Mouse (Mus musculus) c-Kit-negative CD71-positive TER-119-positive erythroid progenitor cells, embryonic 14.5 days (primary cell): ENCODE data around the gene Cd3g.
A peak's percentile ranks its signal among the peaks of the same experiment; 100 is the strongest.

Source experiments
- DNase-seq: peaks from one replicate; pipeline ENCODE4 v3.0.0-alpha.2; 2013; ENCODE audit warnings: low read depth, low spot score

Gene Cd3g

DNA sequence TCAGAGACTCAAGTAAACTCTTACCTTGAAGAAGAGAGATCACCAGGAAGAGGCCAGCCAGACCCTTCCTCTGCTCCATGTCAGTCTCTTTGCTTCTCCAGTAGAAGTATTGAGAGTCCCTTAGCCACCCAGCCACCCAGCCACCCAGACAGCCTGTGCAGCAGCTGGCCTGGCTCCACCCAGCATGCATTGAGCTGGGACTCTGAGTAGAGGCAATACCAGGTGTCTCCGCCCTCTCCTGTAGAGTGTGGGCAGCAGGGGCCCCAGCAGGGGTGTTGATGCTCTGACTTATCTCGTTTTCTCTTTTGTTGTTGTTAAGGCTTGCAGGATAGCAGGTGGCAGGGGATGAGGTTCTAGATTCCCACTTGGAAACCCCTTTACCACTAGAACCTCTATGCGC, at the start of gene Cd3g:
Gene Cd3g (minus strand): TSS at position 190 of the 400 bp plus-strand sequence.
- no peak for DNase-seq

DNA sequence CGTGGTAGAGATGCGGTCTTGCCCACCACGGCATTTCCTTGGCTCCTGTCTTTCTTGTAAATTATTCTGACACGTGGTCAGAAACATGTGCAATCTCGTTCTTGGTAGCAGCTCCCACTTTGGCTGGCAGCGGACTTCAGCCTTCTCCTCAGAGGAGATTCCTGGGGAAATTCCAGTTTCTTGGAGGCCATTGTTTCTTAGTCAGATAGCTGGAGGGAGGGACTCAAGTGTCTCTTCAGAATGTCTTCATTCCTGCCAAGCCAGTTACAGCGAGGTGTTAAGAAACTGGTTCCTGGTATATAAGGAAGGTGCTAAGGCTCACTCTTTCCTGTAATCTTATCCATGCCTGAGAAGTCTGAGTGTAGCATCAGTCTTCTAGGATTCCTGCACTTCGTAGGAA, 47.1 kb upstream of the Cd3g start:
- DNase-seq: no peak

DNA sequence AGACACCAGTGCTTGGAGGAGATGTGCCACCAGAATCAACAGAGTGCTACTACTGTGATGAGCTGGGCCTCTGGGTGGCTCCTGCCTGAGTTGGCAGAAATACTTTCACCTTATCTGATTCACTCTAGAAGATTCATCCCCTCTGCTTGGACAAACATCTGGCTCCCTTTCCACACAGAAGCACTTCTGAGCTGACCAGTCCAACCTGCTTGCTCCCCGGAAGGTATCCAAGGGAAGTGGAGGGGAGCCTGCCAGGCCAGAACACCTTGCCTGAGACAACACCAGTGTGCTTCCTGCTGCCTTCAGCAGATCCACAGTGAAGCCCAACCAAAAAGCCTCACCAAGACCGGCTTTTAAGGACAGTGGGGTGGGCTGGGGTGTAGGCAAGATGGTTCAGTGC, 44.0 kb upstream of the Cd3g start:
- no peak for DNase-seq

DNA sequence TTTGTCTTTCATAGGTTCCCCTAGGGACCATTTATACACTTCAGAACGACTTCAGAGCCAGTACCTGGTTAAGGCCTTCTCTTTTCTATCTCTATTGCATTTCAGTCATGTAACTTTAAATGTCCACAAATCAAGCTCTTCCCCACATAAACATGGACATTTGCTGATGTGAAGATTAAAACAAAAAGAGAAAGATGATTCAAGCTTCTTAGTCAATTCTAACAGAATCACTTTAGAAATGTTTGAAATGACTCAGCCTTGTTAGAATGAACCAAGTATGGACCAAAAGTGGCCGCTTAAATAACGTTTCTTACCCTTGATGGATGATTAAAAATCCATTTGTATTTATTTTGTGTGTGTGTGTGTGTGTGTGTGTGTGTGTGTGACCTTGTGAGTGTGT, 43.4 kb upstream of the Cd3g start:
- DNase-seq: no peak

DNA sequence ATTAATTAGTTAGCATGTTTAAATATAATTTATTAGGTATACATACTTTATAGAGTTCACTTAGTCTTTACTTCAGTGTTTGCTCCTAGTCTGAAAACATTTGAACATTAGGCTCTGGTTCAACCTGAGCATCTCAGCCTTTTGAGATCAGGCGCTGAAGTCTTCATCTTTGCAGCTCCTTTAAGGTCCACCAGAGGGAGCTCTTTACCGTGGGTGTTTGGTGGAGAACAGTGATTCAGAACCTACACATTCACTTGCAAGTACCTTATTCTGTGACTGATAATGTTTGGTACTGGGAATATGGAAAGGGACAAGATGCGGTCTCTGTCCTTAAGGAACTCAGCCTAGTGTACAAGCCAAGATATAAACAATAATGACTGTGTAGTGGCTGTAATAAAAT, 42.6 kb upstream of the Cd3g start:
- peak; percentile 32 for DNase-seq

DNA sequence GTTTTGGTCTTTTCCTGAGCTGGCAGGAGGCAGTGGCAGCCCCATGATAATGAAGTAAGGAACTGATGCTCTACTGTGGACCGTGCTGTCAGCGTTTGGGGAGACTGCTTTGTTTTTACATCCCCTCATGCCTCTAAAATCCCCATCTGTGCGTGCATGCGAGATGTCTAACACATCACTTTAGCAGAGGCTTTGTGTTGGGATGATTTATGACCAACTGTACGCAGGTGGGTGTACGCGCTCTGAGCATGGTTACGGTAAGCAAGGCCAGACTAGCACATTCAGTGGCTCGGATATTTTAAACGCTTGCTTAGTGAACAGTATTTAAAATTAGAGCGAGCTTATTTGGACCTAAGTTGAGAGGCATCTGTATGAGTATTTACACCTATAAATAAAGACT, 37.8 kb upstream of the Cd3g start:
- no peak for DNase-seq

DNA sequence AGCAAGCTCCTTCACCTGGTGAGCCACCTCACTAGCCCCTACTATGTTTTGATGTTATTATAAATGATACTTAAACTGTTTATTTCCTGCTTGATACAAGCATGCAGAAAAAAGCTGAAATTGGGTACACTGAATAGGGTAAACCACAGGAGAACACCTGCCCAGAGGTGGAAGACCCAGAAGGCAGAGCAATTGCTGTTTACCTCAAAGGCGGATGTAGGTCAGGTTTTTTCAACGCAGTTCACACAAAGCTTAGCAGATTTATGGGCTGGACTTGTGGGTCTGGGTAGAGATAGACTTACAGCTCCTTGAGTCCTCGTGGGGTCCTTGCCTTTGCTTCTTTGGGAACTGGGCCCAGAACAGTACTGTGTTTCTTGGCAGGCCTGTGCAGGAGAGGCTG, 35.6 kb upstream of the Cd3g start:
- DNase-seq: no peak

DNA sequence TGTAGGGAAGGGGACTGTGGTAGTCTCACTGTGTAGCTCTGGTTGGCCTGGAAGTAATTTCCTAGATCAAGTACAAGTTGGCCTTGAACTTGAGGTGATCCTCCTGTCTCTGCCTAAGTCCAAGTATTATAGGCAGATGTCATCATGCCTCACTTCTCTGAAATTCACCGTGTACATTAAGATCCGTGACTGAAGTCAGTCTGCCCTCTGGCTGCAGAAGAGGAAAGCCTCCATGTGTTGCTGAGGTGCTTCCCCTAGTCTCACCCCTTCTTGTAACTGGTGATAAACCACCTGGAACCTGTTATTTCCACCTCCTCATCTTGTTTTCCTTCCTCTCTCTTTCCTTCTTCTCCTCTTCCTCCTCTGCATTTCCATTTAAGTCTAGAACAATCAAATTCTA, 34.6 kb upstream of the Cd3g start:
- no peak for DNase-seq

DNA sequence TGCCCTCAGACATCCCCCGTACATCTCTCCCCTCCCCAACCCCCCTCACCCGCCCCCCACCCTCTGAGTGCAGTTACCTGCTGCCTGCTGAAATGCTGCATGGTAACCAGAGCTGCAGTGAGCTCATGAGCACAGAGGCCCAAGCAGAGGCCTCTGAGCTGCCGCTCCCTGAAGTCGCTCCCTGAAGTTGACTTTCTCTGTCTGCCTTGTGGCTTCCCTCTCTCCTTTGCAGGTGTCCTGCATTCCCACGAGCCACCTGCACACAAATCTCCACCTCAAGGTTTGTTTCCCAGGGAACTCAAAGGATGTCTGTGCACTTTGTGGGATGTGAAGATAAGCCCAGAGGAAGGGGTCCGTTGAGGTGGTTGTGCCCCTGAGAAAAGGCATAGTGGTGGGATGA, 31.1 kb upstream of the Cd3g start:
- DNase-seq: no peak

DNA sequence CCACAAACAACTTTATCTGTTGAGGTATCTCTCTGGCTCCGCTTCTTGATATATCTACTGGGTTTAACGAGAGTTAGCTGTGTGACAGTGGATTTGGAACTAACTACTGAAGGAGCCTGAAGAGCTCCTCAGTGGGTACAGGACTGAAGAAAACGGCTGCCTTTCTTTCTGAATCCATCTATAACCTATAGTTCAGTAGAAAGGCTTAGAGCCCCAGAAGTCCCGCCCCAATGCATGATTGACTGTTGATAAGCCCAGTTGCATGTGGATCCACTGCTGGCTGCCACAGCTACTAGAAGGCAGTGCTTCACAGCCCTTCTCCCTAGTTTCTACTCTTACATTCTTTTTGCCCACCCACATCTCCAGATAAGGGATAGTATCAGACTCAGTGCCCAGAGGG, 30.2 kb upstream of the Cd3g start:
- no peak for DNase-seq

DNA sequence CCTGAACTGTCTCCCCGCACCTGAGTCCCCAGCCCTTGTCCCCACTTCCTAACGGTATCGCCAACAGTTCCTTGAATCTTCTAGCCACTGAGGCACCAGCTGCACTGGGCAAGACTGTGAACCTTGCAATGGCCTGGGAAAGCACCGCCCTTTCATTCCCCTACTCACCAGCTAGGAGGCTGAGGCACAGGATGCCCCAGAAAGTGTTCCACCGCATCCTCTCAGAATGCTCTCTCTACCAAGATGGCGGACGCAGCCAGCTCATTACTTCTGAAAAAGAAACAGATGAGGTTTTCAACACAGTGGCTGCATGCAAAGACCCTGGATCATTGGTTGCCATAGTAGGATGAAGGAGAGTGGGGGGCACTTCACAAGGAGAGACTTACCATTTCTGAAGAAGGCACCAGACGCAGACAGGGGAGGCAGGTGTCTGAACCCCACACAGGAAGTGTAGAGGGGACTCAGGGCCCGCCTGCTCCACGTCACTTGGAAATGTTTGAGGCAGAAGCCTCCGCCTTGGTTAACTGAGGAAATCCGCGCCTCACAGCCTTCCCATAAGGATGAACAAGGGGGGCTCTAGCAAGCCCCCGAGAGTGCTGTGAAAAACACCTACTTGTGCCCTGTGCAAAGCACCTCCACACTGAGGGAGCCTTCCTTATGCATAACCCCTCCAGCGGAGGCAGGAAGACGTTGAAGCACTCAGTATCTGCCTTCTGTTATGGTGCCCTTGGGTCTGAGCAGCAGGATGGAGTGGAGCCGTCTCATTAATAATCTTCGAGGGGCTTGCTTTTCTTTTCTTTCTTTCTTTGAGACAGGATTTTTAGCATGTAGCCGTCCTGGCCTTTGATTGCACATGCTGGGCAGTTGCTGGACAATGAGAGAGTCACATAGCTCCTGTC, 29.2 kb upstream of the Cd3g start, which contains the start of gene Cd3e:
Gene Cd3e (minus strand): TSS at position 448 of the 899 bp plus-strand sequence.
- no peak for DNase-seq

DNA sequence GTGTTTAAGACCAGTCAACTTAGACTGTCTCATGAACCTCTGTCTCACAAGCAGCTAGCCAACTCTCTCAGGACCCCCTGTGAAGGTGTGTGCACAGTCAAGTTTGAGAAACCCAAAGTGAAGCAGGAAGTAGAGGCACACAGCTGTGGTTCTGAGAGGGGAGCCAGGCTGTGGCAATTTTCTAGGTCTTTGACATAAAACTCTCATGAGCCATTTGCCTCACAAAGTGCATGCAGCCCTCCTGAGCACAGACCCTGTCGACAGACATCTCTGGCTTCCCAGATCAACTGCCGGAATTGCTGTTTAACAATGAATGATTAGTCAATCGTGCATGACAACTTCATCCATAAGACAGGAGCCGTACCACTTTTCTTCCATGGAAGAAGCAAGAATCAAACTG, 28.1 kb upstream of the Cd3g start:
- no peak for DNase-seq

DNA sequence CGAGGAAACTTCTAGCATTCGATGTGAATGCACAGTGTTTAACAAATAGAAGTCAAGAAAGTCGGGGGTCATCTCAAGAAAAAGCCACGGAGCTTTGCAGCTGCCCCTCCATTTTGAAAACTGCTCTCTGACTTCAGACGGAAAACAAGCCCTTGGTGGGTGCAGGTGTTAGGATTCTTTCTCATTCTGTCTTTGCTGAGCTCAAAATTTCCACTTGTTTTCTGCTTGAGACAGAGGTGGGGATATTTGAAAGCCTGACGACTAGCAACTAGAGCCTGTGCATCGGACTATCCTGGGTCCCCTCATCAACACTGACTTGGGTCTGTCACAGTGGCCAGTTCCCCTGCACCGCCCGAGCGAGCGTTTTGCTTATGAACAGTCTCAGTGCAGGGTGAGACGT, 27.2 kb upstream of the Cd3g start:
- DNase-seq: no peak

DNA sequence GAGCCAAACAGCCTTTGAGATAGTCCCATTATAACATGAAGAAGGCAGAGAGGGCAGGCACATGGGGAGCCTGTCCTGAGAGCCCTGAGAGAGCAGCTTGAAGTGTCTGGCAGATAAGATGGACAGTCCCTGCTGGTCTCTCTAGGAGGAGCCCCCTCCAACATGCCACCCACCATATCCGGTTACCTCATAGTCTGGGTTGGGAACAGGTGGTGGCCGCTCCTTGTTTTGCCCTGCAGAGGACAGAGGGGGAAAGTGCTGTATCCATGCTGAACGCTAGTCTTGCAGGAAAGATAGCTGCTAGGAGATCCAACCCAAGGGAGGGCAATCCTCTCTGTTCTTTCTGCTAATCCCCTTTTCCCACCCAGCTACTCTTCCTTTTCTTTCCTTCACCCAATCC, 20.0 kb upstream of the Cd3g start:
- DNase-seq: no peak

DNA sequence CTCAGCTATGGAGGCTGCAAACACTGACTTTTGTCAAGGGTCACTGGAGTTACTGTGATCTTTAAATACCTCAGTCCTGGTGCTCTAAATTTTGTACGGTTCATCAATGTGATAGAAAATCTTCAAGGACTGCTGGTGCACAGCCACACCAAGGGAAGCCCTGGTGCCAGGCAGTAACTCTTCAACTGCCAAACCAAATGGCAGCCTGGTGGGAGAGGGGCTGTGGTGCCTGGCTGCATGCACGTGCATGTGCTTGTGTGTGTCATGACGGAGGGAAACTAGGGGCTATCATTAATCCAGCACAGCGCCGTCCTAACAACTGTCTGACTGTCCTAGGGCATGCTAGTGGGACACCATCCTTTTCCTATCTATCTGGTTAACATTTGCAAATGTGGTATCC, 19.5 kb upstream of the Cd3g start:
- DNase-seq: no peak

DNA sequence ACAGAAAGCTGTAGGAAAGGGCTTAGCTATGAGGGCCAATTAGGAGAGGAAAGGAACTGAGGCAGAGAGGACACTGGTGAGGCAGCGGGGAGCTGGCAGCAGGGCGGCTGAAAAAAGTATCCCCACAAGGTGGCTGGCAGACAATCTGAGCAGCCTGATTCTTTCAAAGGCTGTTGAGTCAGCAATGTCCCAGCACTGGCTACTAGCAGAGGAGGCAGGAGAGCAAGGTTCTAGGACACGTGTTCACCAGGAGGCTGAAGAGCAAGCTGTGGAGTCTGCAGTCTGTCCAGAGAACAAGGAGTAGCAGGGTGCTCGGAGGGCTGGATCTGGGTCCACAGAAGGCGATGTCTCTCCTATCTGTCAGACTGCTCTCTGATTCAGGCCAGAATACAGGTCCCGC, 18.9 kb upstream of the Cd3g start:
- no peak for DNase-seq

DNA sequence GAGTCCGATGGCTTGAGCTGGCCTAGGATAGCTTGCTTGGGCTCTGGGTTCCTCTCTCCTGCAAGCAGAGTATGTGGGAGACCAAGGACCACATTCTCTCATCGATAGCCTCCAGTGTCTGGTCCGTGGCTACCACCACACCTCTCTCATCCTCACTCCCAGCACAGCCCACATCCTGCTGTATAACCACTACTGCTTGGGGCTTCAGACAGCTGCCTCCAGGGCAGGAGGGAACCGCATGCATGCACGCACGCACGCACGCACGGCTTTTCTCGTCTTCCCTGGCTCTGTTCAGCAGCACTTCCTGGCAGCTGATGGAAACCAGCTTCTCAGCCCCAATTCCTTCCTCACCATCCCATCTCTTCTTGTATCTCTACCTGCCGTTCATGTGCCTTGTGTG, 17.9 kb upstream of the Cd3g start:
- DNase-seq: no peak

DNA sequence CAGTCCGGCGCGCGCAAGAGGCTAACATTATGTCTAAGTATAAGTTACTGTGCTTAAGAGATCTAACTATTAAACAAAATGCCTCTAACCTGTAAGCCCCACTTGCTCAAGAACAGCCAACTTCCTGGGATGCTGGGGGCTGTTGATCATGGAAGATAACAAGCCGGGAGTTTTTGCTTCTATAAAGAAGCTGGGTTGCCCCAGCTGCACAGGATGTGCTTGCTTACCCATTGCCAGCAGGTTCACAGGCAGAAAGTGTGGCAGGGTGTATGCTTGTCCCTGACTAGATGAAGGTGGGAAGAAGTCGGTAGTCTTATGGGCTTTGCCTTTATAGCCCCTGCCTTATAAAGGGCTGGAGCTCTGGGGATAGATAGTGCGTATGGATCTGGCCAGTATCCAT, 16.4 kb upstream of the Cd3g start:
- DNase-seq: no peak

DNA sequence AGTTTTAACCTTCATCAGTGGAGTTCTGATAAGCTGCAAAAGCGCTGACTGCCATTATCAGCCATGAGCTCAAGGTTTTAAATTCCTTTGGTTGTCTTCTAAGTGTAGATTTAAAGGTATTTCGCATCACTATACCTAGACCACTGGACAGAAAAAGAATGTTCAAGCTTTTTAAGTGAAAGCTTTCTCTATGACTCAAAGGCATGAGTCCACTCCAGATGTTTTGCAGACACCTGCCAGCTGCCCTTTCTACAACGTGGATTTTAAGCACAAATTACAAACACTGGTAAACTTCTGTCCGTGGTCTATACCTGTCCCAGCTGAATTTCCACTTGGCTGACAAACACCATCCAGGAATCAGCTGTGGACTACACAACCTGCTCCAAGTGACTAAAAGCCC, 14.7 kb upstream of the Cd3g start:
- DNase-seq: no peak

DNA sequence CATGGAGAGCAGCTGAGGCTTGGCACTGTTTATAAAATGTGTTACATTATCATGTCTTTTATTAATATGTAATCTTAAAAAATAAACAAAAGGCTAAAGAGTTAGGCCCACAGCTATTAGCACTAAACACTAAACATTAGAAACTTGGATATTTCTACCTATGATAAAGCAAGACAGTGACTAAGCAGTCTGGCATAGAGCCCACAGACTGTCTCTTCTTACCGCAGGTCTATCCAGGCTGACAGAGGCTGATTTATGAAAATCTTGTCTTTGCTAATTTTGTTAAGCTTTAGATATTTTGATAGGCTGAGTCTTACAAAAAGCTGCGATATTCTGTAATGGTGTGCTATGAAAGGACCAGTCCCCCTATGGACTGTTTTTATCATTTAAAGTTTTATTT, 13.0 kb upstream of the Cd3g start:
- no peak for DNase-seq

DNA sequence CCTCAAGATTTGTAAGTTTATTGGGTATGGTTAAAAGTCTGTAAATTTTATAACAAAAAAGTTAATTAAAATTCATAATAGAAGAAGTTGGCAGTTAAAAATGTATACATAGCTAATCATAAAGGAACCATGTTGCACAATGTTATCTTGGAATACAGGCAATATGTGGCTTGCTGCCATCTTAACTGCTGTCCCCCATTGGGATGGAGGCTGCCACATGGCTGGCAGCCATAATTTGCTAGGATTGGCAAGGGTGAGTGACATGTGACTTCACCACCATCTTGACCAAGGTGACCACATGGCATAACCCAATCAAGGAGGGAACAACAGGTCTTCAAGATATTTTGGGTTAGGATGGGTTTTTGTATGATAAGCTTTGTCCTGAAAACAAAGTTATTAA, 12.0 kb upstream of the Cd3g start:
- no peak for DNase-seq

DNA sequence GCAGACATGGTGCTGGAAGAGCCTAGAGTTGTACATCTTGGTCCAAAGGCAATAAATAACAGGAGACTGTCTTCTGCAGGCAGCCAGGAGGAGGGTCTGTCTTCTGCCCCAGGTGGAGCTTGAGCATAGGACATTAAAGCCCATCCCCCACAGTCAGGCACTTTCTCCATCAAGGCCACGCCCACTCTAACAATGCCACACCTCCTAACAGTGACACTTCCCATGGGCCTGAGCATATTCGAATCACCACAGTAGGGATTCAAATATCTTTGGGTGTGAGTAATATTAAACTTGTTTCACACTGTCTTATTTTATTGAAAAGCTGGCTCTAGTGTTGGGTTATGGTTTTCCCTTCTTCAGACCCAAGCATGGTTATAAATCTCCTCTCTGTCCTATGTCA, 11.6 kb upstream of the Cd3g start:
- DNase-seq: no peak

DNA sequence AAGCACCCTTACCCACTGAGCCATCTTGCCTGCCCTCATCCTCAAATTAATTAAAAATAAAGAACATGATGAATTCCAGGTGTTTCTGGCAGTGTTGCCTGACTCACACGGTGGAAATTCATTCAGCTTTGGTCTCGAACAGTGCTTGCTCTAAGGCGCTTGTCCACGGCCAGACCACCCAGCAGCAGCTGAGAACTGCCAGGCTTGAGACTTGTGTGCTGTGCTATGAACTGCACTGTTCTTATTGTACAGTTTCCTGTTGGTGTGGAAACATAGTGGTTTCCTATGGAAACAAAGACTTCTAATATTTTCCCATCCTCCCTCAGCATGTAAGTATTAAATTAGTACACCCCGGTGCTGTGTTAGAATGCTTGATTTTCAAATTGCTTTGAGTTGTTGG, 6.7 kb upstream of the Cd3g start:
- DNase-seq: no peak

DNA sequence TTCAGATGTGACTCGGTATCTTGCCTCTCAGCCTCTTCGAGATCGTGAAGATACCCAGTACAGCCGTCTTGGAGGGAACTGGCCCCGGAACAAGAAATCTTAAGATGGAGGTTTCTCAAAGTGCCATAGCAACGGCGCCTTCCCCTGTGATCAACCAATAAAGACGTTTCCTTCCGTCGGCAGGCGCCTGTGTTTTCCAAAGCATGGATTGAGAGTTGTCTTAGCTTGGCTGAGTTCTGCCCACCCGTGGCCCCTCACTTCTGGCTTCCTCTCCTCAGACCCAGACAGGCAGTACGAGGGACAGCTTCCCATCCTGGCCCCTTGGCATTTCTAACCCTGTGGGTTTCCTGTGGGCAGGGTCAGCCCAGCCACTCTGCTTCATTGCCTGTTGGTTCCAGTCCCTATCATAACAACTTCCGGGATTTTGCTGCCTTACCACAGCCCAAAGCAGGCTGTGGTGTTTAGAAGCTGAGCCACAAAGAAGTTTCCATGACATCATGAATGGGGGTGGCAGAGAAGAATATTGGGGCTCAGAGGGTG, 6.1 kb upstream of the Cd3g start:
- DNase-seq: no peak
